Mouse (Mus musculus) natural killer cell, adult 2 months (primary cell): ENCODE results near the gene 1810043G02Rik.
"Not testable (repeated sequence)": the region's sequence is repeated elsewhere in the genome, so short reads cannot be mapped to it uniquely, and the experiment has no call there.

Source experiments
- DNase-seq, 2 experiments: peaks; one replicate each; pipeline ENCODE4 v3.0.0; 2022; ENCODE audit warnings: low spot score in 2 of 2

1810043G02Rik gene

GRCm38 (mm10) chr10:77978351-77979350 lies at the start of gene 1810043G02Rik:
1810043G02Rik (plus strand) TSS chr10:77978524.
- peak; percentile 98 for DNase-seq

GRCm38 (mm10) chr10:77939685-77940084 lies 38.6 kb upstream of the 1810043G02Rik start:
- DNase-seq = no peak

GRCm38 (mm10) chr10:77950468-77950867 lies 27.9 kb upstream of the 1810043G02Rik start:
- DNase-seq = not testable (repeated sequence)

- DNase-seq = peak in 1 of 2 experiments; percentile 28
These were observed 15.6 kb upstream of the 1810043G02Rik start for GRCm38 (mm10) chr10:77962725-77963124.

- peak in 1 of 2 experiments; percentile 27 for DNase-seq
These were observed 14.4 kb upstream of the 1810043G02Rik start for GRCm38 (mm10) chr10:77963971-77964370.

- DNase-seq = peak in 1 of 2 experiments; percentile 35
These were observed 8.9 kb upstream of the 1810043G02Rik start for GRCm38 (mm10) chr10:77969274-77969972.

- no peak for DNase-seq
These were observed 8.4 kb upstream of the 1810043G02Rik start for GRCm38 (mm10) chr10:77969973-77970325.

GRCm38 (mm10) chr10:77970481-77970880 lies 7.8 kb upstream of the 1810043G02Rik start, which contains the start of gene Trpm2:
Trpm2 (minus strand) TSS chr10:77970563.
- no peak for DNase-seq

GRCm38 (mm10) chr10:77971191-77971590 lies 7.1 kb upstream of the 1810043G02Rik start:
- peak in 1 of 2 experiments; percentile 28 for DNase-seq

GRCm38 (mm10) chr10:77971709-77972553 lies 6.4 kb upstream of the 1810043G02Rik start:
- DNase-seq = peak in 1 of 2 experiments; percentile 34

GRCm38 (mm10) chr10:77974323-77974722 lies 4.0 kb upstream of the 1810043G02Rik start:
- peak in 1 of 2 experiments; percentile 26 for DNase-seq

- DNase-seq = no peak
These were observed 3.5 kb upstream of the 1810043G02Rik start for GRCm38 (mm10) chr10:77974811-77975210.

- DNase-seq = no peak
These were observed 2.7 kb upstream of the 1810043G02Rik start for GRCm38 (mm10) chr10:77975653-77976052.

GRCm38 (mm10) chr10:77976458-77977150 lies 1.7 kb upstream of the 1810043G02Rik start:
- no peak for DNase-seq

GRCm38 (mm10) chr10:77984660-77985059 lies 6.3 kb downstream of the 1810043G02Rik start:
- peak; percentile 64 to 75 for DNase-seq

GRCm38 (mm10) chr10:77985775-77986174 lies 7.5 kb downstream of the 1810043G02Rik start:
- no peak for DNase-seq

- no peak for DNase-seq
These were observed 17.3 kb downstream of the 1810043G02Rik start for GRCm38 (mm10) chr10:77995639-77996038.

GRCm38 (mm10) chr10:78000200-78000599 lies 21.9 kb downstream of the 1810043G02Rik start:
- DNase-seq = no peak

- DNase-seq = no peak
These were observed 23.5 kb downstream of the 1810043G02Rik start for GRCm38 (mm10) chr10:78001796-78002195.

- no peak for DNase-seq
These were observed 24.0 kb downstream of the 1810043G02Rik start for GRCm38 (mm10) chr10:78002316-78002715.
